Mouse (Mus musculus): ENCODE data around the gene Alox12.

The Alox12 gene

DNA sequence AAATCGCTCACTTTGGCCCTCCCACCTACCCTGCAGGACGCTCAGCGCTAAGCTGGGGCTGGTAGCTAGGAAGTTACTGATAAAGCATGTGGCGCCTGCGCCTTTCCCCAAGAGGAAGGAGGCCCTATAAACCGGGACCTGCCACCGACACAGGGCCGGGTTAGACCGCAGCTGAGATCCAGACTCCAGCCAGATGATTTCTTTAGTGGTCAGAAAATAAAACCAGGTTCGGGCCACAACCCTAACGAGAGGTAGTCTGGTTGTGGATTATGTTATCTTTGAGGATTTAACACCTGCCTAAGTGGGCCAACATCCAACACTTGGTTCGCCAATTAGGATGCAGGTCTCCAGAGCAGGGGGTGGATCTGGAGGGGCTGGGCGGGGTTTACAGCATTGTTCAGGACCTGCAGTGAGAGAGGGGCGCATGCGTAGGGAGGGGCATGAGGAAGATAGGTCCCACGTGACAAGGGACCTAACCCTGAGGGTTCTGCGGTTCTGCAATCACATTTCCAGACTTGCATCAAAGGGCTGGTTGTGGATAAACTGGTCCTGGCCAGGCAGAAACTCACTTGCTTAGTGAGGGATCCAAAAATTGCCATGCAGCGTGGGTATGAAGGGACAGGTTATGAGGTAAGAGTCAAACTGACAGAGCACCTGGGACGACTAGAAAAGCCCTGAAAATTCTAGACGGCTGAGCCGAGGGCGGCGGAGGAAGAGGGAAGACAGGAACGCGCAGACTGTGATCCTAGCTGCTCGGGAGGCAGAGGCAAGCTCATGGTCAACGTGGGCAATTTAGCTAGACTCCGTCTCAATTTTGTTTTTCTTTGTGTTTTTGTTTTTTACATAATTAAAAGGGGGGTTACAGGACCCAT is 34.2 kb downstream of the Alox12 start, which contains the start of gene Slc16a13:
Gene Slc16a13 (minus strand): TSS at position 334 of the 872 bp plus-strand sequence.
- peak; percentile 84 to 89 for DNase-seq (ENCODE audit: low spot score in 2 of 2)

DNA sequence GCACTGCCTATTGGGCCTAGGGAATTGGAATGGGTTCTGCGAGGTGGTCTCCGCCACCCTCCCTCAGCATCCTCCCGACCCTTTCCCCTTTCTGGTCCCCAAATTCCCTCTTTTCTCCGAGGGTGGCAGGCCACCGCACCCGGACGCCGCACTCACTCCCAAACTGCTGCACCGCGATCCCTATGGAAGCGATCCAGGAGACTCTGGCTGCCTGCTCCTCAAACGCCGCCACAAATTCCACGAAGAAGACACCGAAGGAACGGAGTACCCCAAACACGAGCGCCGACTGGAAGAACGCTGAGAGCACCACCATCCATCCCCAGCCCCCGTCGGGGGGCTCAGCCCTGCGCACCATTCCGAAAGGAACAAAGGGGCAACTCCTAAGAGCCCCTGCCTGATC is 34.8 kb downstream of the Alox12 start:
- no peak for DNase-seq (ENCODE audit: low spot score in 2 of 2)

DNA sequence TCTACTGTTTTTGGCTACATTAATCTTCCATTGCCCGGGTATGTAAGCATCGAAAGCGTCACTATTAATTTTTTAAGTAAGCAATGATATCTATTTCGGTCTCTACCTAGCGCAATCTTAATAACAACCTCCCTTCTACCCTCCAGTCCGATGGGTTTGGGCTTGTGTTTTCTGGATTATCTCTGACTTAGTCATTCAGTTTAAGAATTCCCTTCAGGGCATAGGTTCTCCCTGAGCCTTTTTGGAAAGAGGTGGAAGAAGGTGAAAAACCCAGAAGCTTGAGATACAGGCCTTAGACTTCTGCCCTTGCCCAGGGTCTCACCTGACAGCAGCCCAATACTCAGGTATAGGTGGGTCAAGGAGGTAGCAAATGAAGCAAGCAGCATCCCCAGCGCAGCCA is 35.3 kb downstream of the Alox12 start:
- no peak for DNase-seq (ENCODE audit: low spot score in 2 of 2)

DNA sequence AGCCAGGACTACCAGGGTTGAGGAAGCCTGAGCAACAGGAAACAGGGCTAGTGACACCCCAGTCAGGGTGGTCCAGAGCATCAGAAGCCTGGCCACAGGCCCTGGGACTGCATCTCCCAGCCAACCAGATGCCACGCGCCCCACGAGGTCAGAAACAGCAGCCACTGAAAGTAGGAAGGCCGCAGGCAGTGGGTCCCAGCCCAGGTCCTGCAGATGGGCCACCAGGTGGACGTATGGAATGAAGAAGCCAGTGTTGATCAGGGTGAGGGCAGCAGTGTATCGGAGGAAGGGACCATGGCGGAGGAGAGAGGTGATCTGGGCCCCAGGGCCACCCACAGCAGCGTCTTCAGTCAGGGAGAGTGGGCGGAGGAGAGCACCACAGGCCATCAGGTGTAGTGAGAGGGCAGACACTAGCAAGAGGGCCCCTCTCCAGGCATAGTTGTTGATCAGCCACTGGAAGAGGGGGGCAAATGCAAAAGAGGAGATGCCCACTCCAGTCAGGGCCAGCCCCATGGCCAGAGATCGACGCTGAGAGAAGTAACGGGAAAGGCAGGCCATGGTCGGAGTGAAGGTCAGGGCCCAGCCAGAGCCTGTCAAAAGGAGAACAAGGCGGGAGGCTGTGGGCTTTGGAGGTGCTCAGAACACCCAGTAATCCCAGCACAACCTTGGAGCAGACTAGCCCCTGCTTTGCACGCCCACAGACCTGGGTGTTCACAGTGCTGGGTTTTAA is 36.2 kb downstream of the Alox12 start:
- DNase-seq (ENCODE audit: low spot score in 2 of 2) = no peak

DNA sequence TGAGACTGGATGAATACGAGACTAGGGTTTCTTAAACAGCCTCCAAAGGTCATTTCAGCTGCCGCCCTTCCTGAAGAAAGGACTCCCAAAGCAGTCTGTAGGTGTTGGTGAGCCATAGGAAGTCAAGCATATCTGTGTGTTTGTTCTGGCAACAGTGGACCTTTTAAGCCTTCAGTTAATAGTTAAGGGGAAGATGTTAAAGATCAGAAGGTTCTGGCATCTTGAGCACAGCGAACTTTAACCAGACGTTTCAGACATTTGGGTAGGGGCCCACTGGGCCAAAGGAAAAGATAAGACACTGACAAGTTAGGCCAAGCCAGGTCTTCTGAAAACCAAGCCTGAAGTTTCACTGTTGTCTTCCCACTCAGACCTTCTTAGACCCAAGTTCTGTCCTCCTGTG is 37.1 kb downstream of the Alox12 start:
- no peak for DNase-seq (ENCODE audit: low spot score in 2 of 2)

DNA sequence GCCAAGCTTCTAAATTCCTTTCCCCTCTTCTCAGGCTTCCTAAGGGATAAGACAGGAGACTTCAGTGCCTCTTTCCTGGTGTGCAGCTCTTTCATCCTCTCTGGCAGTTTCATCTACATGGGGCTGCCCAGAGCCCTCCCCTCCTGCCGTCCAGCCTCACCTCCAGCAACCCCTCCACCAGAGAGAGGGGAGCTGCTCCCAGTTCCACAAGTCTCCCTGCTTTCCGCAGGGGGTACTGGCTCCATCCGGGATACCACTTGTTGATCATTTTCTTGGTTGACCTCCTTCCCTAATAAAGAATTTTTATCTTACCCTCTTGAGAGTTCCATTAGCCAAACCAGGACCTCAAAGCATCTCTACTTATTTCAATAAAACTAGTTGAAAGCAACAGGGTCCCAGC is 39.0 kb downstream of the Alox12 start:
- no peak for DNase-seq (ENCODE audit: low spot score in 2 of 2)

DNA sequence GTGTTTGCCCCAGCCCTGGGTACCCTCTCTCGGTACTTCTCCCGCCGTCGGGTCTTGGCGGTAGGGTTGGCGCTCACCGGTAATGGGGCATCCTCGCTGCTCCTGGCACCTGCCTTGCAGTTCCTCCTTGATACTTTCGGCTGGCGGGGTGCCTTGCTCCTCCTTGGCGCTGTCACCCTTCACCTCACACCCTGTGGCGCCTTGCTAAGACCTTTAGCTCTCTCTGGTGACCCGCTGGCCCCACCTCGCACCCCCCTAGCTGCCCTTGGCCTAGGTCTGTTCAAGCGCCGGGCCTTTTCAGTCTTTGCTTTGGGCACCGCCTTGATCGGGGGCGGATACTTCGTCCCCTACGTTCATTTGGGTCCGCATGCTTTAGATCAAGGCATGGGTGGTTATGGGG is 39.9 kb downstream of the Alox12 start:
- DNase-seq (ENCODE audit: low spot score in 2 of 2) = no peak

DNA sequence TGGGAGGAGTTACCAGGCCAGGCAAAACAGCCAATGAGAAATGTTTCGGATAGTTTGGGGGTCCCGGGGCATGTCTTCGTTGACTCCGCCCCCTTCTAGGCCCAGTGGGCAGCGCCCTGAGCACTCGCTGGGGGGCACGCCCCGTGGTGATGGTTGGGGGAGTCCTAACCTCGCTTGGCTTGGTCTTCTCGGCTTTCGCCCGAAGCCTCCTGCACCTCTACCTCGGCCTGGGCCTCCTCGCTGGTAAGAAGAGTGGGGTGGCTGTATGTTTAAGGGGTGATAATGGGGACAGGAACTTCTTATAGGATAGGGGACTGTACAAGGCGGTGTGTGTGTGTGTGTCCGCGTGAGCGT is 40.3 kb downstream of the Alox12 start:
- no peak for DNase-seq (ENCODE audit: low spot score in 2 of 2)

DNA sequence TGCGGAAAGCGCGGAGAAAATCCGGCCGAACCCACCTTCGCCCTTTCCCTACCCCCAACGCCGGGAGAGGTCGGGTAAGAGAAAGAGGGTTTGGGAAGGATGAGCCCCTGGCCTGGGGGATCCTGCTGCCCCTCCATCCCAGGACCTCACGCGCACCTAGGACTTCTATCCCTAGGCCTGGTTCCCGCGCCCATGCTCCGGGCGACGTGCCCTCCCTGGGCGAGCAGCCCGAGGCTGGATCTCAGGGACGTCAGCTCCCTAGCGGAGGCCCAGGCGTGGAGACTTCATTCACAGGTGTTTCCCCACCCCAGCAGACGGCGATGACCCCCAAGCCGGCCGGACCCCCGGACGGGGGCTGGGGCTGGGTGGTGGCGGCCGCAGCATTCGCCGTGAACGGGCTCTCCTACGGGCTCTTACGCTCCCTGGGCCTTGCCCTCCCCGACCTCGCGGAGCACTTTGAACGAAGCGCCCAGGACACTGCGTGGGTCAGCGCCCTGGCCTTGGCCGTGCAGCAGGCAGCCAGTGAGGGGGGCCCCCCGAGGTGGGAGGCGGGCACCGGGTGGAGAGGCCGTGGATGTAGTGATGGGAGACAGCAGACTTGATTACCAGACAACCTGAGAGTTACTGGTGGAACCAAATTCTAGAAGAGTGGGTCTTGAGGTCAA is 40.8 kb downstream of the Alox12 start:
- DNase-seq (ENCODE audit: low spot score in 2 of 2) = no peak

DNA sequence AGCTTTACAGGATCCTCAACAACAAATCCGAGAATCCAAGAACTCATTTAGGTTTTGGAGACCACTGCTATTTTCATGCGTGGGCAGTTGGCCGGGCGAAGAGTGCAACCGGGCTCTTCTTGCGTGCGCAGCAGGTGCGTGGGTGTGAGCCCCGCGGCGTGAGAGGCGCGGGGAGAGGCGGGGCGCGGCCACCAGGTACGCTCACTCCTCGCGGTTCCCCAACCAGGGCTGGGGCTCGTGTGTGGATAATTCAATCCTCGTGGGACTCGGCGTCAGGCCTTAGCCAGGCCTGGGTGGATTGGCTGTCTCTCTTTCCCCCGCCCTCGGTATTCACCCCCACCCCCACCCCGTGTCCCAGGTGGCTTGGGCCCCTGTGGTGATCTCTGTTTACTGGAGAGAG is 41.4 kb downstream of the Alox12 start:
- no peak for DNase-seq (ENCODE audit: low spot score in 2 of 2)

DNA sequence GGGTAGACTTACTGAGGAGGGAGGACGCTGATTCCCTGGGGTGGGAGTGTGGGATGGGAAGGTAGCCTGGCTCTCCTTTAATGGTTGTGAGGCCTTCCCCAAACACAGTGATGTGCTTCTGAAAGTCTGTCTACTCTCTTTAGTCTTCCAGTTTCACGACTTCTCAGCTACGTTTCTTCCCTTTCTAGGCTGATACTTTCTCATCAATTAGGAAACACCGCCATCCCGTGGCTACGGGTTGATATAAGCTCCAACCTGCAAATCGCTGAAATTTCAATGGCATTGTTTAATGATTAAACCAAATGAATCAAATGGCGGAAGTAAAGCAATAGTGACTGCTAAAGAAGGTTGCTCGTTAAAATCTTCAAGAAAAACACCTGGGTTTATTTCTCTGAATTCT is 42.3 kb downstream of the Alox12 start:
- DNase-seq (ENCODE audit: low spot score in 2 of 2) = no peak

DNA sequence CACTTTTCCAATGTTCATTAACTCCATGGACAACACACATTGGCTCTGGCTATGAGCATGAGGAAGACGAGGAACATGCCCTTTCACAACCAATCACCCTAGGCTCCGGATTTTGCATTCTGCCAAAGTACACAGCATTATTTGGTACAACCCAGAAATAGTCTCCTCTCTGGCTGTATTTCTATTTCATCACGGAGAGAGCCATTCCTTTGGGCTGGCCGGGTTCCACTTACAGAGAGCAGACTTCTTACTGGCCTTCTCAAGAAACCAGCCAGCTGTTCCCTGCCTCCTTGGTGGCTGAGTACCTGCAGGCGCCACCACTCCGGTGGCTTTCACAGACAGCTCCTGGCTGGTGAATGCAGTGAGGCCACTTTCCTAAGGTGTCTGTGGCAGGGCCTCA is 42.7 kb downstream of the Alox12 start, which contains the start of gene Slc16a11:
Gene Slc16a11 (plus strand): TSS at position 330 of the 400 bp plus-strand sequence.
- DNase-seq (ENCODE audit: low spot score in 2 of 2) = no peak

DNA sequence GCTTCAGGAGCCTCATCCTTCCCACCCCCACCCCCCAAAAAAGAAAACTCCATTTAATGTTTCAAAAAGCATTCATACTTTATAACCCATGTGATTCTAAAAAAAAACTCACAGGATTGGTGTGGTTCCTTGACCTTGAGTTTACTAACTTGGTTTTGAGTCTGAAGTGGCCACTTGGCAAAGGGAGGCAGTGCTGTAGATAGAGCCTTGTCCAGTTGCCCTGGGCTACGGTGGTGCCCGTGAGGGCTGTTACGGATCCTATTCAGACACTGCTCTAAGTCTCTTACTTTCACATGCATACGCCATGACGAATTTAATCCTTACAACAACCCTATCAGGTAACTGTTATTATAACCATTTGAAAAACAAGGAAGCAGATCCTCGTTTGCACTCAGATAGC is 43.2 kb downstream of the Alox12 start:
- DNase-seq (ENCODE audit: low spot score in 2 of 2) = no peak

DNA sequence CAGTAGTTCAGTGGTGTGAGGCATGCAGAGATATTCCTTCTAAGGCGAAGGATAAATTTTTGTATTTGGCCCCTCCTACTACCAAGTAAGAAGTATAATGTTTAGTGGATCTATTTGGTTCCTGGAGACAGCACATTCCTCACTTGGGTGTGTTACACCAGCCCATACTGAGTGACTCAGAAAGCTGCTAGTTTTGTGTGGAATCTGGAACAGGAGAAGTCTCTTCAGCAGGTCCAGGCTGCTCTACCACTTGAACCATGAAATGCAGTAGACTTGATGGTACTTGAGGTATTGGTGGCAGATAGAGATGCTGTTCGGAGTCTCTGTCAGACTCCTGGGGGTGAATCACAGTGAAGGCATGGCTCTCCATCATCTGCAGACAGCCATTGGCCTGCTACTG is 44.5 kb downstream of the Alox12 start:
- no peak for DNase-seq (ENCODE audit: low spot score in 2 of 2)

DNA sequence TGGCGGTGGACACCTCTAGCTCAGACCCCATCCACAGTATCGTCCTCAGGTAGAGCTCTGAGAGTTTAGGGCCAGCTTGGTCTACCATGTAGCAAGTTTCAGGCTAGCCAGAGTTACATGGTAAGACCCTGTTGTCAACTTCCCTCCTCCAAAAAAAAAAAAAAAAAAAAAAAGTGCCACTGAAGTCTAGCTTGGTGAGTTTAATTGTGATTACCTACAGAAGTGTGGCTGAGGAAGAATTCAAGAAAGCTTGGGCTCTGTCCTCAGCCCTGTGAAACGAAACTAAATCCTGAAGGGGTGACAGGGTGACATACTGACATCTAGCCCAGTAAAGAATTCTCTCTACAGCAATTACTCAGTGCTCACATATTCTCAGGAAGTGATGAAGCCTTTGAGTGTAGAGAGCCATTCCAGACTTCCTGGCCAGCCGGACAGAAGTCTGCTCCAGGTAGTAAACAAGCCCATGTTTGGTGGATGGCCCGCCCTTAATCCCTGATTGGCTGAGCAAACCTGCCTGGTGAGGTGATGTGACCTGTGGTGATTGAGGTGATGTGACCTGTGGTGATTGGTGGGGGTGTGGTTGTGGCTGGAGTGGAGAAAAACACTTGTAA is 46.3 kb downstream of the Alox12 start:
- DNase-seq (ENCODE audit: low spot score in 2 of 2) = no peak

DNA sequence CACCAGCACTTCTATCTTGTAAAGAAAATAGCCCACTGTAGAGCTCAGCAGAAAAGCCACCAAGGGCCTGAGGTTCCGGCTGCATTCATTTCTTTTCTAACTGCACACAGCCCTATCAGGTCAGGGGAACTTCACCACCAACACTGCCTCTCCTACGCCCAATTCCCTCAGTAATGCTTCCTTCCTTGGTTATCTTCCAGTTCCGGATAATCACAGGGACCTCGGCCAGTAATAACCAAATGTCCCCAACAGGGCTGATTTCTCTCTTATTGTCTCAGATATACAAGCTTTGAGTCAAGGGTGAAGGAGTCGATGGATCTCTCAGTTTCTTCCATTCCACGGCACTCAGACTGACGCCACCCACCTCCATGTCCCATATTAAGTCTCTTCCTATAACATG is 47.9 kb downstream of the Alox12 start:
- no peak for DNase-seq (ENCODE audit: low spot score in 2 of 2)

DNA sequence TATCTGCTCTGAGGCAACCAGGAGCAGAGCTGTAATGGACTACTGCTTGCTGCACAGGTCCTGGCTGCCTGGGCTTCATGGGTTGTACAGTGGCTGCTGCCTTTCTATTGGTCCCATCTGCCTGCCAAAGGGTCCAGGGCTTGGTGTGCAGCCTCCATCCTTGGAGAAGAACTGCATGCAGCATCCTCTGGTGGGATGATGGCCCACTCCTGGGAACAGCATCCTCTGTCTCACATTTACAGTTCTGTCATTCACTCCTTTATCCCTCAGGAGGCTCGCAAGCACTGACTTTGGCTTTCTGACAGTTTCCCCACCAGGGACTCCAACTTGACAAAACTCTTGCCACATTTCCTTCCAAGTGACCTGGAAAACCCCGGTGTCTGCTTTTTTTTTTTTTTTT is 48.4 kb downstream of the Alox12 start:
- no peak for DNase-seq (ENCODE audit: low spot score in 2 of 2)

DNA sequence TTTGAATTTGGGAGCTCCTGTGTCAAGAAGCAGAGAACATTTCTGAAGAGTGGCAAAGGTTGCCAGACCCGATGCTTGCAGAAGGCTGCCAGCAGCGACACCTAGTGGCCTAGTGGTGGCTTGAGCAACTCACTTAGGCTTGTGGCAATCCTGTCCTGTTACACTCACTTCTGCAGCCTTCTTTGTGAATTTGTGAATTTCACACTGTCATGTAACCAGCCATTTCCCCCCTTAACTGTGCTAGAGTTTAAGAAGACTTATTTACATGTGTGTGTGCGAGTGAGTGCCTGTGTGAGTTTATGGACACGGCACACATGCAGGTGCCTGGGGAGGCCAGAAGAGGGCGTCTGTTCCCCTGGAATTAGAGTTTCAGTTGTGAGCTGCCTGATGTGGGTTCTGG is 53.5 kb downstream of the Alox12 start:
- DNase-seq (ENCODE audit: low spot score in 2 of 2) = peak; percentile 56 to 65

DNA sequence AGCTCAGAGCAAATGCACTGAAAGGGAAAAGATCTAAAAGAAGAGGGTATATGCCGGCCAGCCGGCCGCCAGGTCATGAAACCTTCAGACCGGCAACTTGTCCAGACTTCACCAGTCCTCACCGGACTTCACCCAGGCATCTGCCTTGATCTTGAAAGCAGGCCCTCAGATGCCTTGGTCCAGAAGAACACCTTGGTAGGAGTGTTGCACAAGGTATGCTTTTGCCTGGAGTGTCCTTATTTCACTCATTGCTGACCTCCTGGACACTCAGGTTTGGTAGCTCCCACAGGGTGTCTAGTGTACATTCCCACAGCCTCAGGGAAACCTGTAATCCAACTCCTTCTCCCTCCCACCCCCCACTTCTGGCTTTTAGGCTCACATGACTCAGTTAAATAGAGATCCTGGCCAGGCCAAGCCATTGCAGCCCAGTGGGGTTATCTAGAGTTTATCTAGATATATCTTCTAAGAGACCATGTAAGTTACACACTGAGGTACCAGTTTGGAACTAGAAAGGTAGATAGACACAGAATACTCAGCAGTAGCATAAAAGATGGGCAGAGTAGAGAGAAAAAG is 55.0 kb downstream of the Alox12 start:
- no peak for DNase-seq (ENCODE audit: low spot score in 2 of 2)

DNA sequence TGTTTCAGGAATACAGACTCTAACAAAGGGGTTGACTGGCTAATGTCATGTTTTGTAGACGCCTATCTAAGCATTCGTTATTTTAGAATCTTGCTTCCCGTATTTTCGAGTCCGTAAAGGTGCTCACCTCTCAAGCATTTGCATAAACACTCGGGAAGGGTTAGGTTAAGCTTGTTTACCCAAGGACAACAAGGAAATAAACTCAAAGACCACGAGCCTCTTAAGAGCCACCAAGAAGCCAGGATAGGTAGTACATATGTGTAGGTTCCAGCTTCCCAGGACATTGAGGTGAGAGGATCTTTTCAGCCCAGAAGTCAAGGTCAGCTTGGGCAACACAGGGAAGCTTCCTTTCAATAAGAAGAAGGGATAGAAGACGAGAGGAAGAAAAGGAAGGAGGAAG is 56.0 kb downstream of the Alox12 start:
- no peak for DNase-seq (ENCODE audit: low spot score in 2 of 2)

DNA sequence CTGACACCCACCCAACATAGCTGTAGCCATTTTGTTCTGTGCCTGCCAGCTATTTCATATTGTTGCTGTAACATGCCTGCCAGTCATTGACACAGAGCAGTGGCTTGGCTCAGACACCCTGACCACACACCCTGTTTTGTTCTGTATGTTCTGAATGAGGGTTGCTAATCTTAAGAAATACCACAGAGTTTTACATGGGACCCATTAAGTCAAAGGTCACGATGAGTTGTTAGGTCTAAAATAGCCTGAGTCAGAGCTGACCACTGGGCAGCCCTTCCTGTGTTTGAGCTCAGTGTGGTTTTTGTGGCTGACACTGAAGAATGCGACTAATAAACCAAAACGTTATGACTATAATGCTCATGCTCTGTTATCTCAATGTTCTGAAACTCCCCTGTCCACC is 56.8 kb downstream of the Alox12 start:
- DNase-seq (ENCODE audit: low spot score in 2 of 2) = no peak
